Mouse (Mus musculus) testis, postnatal 10 days (tissue): ENCODE measurements at regions not wholly inside any gene's neighbourhood (a gene's known extent, or its start where the extent isn't known, plus 50 kb on each side); places are given as distances from the start of the nearest gene placed in this dataset.

ENCODE experiments used
- DNase-seq: peaks from one replicate; pipeline ENCODE4 v3.0.0; 2021; ENCODE audit warnings: low spot score

GRCm38 (mm10) chr12:9174327-9174726 lies 144.5 kb downstream of the Ttc32 start:
- no peak for DNase-seq

GRCm38 (mm10) chr12:9176198-9176597 lies 146.4 kb downstream of the Ttc32 start:
- DNase-seq, result no peak

DNA sequence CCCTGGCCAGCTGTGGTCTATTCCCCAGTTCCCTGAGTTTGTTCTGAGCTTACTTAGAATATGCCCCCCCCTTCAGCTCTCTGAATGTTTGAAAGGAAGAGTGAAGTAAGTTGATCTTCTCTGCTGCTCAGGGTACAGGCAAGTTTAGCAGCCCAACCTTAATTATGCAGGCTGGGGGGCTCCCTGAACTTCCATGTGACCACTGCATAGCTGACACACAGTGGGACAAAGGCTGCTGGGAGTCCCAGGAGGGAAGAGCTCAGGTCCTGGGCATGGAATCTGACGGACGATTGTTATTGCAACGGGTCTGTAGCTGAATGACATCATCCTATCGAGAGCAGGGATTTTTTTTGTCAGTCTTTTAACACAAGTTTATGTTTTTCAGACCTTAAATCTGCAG lies 148.8 kb downstream of the Ttc32 start:
- DNase-seq, result no peak

- no peak for DNase-seq
These were observed 150.9 kb downstream of the Ttc32 start for GRCm38 (mm10) chr12:9180677-9181076.

- no peak for DNase-seq
These were observed 161.9 kb downstream of the Ttc32 start for GRCm38 (mm10) chr12:9191721-9192120.

DNA sequence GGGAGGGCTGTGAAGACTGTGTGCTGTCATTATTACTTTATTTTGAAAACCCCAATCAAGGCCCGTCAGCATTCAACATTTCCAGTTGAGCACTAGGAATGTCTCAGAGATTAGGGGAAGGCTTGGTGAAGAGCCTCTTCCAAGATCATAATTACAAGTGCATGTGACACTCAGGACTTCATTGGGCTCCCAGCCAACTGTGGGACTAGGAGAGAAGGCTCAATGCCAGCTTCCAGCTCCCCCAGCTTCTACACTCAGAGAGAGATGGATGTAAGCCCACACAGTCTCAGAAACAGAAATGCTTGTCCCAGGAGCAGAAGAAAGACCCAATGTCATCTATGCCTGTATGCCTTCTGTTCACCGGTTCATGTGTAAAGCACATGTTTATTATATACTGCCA lies 169.5 kb downstream of the Ttc32 start:
- DNase-seq, result no peak

- DNase-seq, result no peak
These were observed 182.4 kb downstream of the Ttc32 start for GRCm38 (mm10) chr12:9212211-9212610.

GRCm38 (mm10) chr12:9224971-9225370 lies 195.2 kb downstream of the Ttc32 start:
- no peak for DNase-seq

GRCm38 (mm10) chr12:9227901-9228300 lies 198.1 kb downstream of the Ttc32 start:
- no peak for DNase-seq

- DNase-seq, result no peak
These were observed 198.7 kb downstream of the Ttc32 start for GRCm38 (mm10) chr12:9228486-9228885.

DNA sequence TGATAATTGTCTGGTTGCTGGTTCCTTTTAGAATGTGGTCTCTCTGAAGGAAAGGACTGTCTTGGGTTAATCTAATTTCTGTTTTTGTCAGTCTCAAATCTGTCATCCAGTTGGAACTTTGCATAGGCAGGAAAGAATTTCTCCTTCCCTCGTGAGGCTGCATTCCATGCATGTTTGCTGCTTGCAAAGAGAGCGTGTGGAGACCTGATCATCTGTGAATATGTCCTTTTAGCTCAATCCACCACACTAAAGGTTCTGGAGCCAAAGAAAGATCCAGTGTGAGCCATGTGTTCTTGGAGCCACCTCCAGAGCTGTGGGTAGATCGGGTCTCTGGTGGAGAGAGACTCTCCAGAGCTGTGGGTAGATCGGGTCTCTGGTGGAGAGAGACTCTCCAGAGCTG lies 200.2 kb downstream of the Ttc32 start:
- DNase-seq, result no peak

DNA sequence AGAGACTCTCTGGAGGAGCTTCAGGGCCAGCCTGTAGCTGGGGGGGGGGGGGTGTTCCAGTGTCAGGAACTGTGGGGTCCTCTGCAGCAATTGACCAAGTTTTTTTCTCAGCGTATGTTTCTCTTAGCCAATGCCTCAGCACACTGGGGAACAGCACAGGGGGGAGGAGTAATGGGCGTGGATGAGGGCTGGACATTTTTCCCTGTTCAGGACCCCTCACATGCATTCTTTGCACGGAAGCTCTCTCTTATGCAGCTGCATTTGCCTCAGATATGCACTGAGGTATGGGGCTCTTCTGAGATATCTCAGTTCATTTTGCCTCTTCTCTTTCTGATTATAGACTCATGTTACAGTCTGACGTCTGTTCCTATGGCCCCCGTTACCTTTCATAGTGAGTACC lies 200.8 kb downstream of the Ttc32 start:
- DNase-seq, result no peak

GRCm38 (mm10) chr12:9232431-9232830 lies 202.6 kb downstream of the Ttc32 start:
- DNase-seq, result no peak

GRCm38 (mm10) chr12:9235866-9236265 lies 206.1 kb downstream of the Ttc32 start:
- no peak for DNase-seq

- no peak for DNase-seq
These were observed 207.7 kb downstream of the Ttc32 start for GRCm38 (mm10) chr12:9237538-9237937.

GRCm38 (mm10) chr12:9237955-9238354 lies 208.2 kb downstream of the Ttc32 start:
- DNase-seq, result no peak

- DNase-seq, result no peak
These were observed 217.7 kb downstream of the Ttc32 start for GRCm38 (mm10) chr12:9247506-9247905.

DNA sequence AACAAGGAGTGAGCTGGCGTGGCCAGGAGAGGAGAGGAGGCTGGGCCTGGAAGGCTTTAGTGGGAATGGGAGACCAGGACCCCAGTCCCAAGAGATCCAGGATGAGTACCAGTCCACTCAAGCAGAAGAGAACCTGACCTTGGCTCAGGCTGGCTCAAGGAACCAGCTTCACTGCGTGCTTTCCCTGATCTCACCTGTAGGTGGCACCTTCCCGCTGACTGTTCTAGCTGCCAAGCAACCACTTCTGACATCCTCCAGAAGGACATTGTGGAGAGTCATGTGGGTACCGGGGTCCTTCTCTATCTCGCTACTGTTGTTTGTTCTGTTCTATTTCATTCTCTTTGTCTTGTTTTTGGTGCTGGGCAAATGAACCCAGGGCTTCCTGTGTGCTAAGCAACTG lies 222.0 kb downstream of the Ttc32 start:
- DNase-seq, result peak; percentile 73

- DNase-seq, result no peak
These were observed 223.7 kb downstream of the Ttc32 start for GRCm38 (mm10) chr12:9253306-9254074.

DNA sequence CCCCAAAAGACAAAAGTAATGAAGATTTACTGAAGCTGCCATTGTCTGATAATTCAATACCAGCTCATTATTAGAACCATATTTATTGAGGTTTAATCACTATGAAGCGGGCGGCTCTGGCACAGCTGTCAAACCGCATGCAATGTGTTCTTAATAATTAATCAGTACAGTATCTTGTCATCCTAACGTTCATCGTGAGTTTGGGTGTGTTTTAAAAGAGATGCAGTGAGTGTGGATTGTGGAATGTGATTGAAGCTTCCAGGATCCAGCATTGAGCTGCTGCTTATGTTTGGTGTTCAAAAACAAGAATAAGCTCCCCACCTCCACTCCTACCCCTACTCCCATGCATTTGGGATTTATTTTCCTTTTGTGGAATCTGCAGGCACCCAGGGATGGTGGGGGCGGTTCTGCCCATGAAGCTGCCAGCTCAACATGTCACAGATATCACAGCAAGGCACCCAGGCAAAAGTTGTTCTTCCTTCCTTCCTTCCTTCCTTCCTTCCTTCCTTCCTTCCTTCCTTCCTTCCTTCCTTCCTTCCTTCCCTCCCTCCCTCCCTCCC lies 224.6 kb downstream of the Ttc32 start:
- DNase-seq, result no peak

GRCm38 (mm10) chr12:9255661-9256486 lies 226.1 kb downstream of the Ttc32 start:
- no peak for DNase-seq

GRCm38 (mm10) chr12:9256487-9256820 lies 226.7 kb downstream of the Ttc32 start:
- no peak for DNase-seq

DNA sequence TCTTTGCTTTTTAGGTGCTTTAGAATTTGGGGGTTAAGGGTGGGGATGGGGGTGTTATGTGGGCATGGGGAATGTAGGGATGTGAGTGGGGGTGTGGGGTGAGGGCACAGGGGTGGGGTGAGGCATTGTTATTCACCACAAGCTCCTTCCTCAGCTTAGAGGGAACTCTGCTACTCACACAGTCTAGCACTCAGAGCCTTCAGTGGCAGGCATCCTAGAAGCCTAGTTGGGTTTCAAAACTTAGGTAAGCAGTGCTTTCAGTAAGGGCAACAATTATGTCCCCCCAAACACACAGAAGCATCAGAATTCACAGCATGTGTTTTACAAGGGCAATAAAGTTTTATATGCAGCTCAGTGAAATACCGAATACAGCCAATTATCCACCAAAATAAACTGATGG lies 228.4 kb downstream of the Ttc32 start:
- DNase-seq, result no peak
